Mouse (Mus musculus) activated CD4-positive, CD25-positive, alpha-beta regulatory T cell, adult 4 months (primary cell): ENCODE data around the gene Gjc3. TPM values are rescaled to one million over a fixed set of nuclear protein-coding genes. Genes with fewer than 3 reads are reported as not detected.
"Not testable (repeated sequence)": the region's sequence is repeated elsewhere in the genome, so short reads cannot be mapped to it uniquely, and the experiment has no call there.

Experiments
- ATAC-seq: one replicate; pipeline ENCODE4 v1.8.0; 2017
- polyA plus RNA-seq, 2 experiments: library from polyadenylated mRNA; unstranded; fragments of 100-300 nt; shearing (Covaris generic); gene quantifications; one replicate each; pipeline ENCODE4 v1.2.1; 2017

Gjc3 gene
- polyA plus RNA-seq: not detected

- ATAC-seq: no peak
Observed at GRCm38 (mm10) chr5:137962945-137963344, at the start of gene Gjc3. TSS of gene Gjc3 (minus strand) at chr5:137963098.

DNA sequence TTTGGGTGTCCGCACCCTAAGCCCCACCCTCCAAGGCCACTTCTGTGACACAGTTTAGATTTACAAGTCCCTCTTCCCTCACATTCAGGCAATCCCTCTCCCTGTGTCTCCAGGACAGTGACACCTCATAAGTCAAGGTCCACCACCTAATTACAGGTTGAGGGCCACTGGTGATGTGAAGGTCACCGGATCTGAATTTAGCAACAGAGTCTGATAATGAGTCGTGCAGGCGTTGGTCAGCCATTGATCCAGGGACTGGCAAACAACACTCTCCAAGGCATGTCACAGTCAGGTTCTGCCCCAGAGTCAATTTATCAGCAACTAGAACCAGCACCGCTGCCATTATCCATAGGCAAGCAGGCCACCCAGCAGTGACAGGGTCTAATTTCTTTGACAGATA, 49.5 kb upstream of the Gjc3 start:
- ATAC-seq: no peak

GRCm38 (mm10) chr5:138009437-138009836, 46.5 kb upstream of the Gjc3 start:
- ATAC-seq: no peak

DNA sequence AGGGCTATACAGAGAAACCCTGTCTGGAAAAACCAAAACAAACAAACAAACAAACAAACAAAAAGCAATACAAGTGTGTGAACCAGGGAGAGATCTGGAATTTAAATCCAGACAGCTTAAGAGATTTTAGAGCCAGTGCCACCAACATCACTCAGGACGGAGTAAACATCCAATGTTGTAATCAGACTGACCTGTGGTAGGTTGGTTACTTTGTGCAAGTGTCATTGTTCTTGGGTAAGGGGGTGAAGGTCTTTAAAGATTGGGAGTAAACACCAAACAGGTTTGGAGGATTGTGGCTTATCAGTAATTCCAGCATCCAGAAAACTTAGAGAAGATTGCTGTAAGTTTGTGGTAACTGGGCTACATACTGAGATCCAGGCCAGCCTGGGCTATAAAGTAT, 23.5 kb upstream of the Gjc3 start:
- no peak for ATAC-seq

GRCm38 (mm10) chr5:137981300-137981699, 18.4 kb upstream of the Gjc3 start, which contains the start of gene Azgp1:
TSS of gene Azgp1 (plus strand) at chr5:137981520.
- no peak for ATAC-seq

- no peak for ATAC-seq
Observed at GRCm38 (mm10) chr5:137979081-137979480, 16.2 kb upstream of the Gjc3 start.

- ATAC-seq: no peak
Observed at GRCm38 (mm10) chr5:137977291-137977690, 14.4 kb upstream of the Gjc3 start.

DNA sequence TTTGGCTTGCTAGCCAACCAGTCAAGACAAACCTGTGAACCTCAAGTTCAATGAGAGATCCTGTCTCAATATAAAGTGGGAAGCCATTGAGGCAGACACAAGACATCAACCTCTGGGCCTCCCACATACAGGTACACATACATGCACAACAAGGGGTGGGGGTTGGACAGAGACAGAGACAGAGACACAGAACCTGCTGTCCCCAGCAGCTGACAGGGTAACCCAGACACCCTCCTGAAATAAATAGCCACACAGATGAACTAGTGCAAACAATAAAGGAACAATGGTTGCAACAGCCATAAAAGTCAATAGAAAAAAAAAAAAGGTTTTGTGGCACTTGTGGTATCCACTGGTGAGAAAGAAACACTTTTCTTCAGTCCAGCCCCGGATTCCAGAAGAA, 12.5 kb upstream of the Gjc3 start:
- ATAC-seq: no peak

- no peak for ATAC-seq
Observed at GRCm38 (mm10) chr5:137974724-137975123, 11.8 kb upstream of the Gjc3 start.

GRCm38 (mm10) chr5:137973738-137974137, 10.8 kb upstream of the Gjc3 start:
- ATAC-seq: no peak

DNA sequence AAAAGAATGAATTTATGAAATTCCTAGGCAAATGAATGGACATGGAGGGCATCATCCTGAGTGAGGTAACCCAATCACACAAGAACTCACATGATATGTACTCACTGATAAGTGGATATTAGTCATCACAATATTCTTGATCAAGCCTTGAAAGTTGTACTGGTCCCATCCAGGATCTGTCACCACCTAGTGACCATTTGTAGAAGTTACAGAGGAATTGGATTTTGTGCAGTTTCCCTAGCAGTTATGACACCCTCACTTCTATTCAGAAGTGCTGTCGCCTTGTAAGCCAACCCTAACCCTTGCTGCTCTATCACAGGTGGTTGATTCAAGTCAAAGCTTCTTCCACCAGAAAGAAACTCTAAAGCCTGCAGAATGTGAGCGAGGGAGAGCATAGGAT, 10.3 kb upstream of the Gjc3 start:
- no peak for ATAC-seq

DNA sequence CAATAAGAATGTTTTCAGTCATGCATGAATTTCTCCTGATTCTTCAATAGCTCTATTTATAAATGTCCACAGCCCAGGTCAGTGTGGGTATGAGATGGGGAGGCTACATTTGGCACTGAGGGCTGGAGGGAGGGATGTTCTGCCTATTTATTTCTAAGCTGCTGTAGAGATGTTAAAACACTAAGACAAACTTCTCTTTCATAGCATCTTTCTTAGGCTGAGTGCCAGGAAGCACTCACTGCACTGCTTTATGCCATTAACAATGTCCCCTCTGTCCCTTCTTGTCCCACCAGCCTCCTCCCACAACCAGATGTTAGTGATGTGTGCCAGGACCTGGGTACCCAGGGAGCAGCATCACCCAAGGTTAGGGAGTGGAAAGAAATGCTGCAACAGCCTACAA, 3.6 kb upstream of the Gjc3 start:
- no peak for ATAC-seq

DNA sequence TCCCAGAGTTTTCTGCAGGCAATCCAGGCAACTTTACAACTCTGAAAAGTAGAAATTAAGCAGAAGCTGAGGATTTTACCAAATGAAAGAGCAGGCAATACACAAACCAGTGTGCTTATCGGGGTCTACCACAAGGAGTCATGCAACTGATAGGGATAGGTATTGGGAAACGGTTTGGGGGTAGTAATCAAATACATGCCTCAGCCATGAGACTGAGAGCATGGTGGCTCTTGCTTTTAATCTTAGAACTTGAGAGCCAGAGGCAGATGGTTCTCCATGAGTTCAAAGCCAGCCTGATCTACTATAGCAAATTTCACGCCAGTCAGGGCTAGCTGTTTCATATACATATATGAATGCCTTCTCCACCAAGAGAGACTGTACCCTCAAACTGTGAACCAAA, 6.5 kb downstream of the Gjc3 start:
- ATAC-seq: no peak

DNA sequence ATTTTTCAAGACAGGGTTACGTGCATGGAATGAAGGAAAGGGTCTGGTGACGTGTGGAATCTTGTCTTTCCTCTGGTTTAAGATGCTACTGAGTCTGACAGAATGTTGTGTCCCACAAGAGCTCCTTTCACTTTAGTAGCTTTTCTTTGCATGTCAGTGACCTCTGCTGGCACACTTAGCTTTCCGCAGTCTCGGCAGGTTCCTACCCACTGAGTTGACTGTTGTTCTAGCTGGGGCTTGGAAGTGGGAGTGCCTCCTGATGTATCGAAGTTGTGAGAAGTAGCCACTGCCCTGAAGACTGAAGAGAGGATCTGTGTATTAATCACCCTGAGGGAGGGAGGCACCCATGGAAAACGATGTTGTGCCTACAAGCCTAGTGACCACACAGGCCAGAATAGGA, 11.7 kb downstream of the Gjc3 start:
- ATAC-seq: no peak

GRCm38 (mm10) chr5:137947303-137947702, 15.6 kb downstream of the Gjc3 start:
- no peak for ATAC-seq

- no peak for ATAC-seq
Observed at GRCm38 (mm10) chr5:137943133-137943532, 19.8 kb downstream of the Gjc3 start.

GRCm38 (mm10) chr5:137940948-137941347, 21.9 kb downstream of the Gjc3 start:
- no peak for ATAC-seq

DNA sequence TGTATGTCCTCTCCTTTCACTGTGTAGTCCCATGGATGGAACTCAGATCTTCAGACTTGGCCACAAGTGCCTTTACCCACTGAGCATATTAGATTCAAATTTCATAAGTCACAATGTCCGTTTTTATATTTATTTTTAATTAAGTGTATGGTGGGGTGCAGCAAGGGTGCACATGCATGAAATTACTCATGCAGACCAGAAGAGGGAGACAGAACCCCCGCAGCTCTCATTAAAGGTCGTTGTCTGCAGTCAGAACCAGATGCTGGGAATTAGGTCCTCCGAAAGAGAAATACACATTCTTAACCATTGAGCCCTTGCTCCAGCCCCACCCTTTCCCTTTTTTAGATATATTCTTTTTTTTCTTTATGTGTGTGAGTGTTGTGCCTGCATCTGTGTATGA, 25.7 kb downstream of the Gjc3 start:
- no peak for ATAC-seq

- no peak for ATAC-seq
Observed at GRCm38 (mm10) chr5:137936486-137936885, 26.4 kb downstream of the Gjc3 start.

GRCm38 (mm10) chr5:137933934-137934333, 29.0 kb downstream of the Gjc3 start:
- ATAC-seq: not testable (repeated sequence)

- no peak for ATAC-seq
Observed at GRCm38 (mm10) chr5:137928439-137928838, 34.5 kb downstream of the Gjc3 start.

- ATAC-seq: no peak
Observed at GRCm38 (mm10) chr5:137922171-137922570, 40.7 kb downstream of the Gjc3 start.

- no peak for ATAC-seq
Observed at GRCm38 (mm10) chr5:137921532-137921931, 41.4 kb downstream of the Gjc3 start, which contains the start of gene Cyp3a13. TSS of gene Cyp3a13 (minus strand) at chr5:137921619.

GRCm38 (mm10) chr5:137915550-137915949, 47.3 kb downstream of the Gjc3 start:
- ATAC-seq: no peak

GRCm38 (mm10) chr5:137914508-137914907, 48.4 kb downstream of the Gjc3 start:
- no peak for ATAC-seq
